Mouse (Mus musculus) heart, embryonic 16.5 days (tissue): ENCODE data around the gene Msln. TPM values are rescaled to one million over a fixed set of nuclear protein-coding genes. Genes with fewer than 3 reads are reported as not detected.

Experiments
- microRNA-seq: library from miRNA; unstranded; fragments of <30 nt; microRNA quantifications from one replicate; pipeline ENCODE4, GENCODE M21; 2017
- polyA plus RNA-seq: library from polyadenylated mRNA; unstranded; fragments of >200 nt; fragmentation: Nextera tagmentation; extraction: Ambion mirVana; gene quantifications from 2 replicates; pipeline ENCODE4 v1.2.1, GENCODE M21; 2015

The Msln gene
- polyA plus RNA-seq, 1 experiment from 2014 or later = 50.0 TPM

Small RNA genes within 50 kb of the gene (microRNA-seq; reads per million reads assigned to microRNA genes)
- gene Gm25083 (not detected), gene Mir6966 (0.79 reads per million)

Other genes with a start within 250 kb of the Msln start
- 0.54 and 0.82 TPM in 2 replicates for gene Sox8, start 183.7 kb downstream of the Msln start, polyA plus RNA-seq
- 36.9 and 39.8 TPM in 2 replicates for gene Lmf1, start 175.3 kb downstream of the Msln start, polyA plus RNA-seq
- gene Gng13, start 37.2 kb downstream of the Msln start, polyA plus RNA-seq = 0.60 and 2.2 TPM in 2 replicates
- 16.7 and 17.2 TPM in 2 replicates for gene Chtf18, start 27.0 kb downstream of the Msln start, polyA plus RNA-seq
- 12.7 and 13.7 TPM in 2 replicates for gene Rpusd1, start 26.7 kb downstream of the Msln start, polyA plus RNA-seq
- gene Mslnl, start 18.3 kb downstream of the Msln start, polyA plus RNA-seq = 0.16 TPM in 2 replicates
- gene Narfl, start 19.4 kb upstream of the Msln start, polyA plus RNA-seq = 38.3 and 39.7 TPM in 2 replicates
- 51.4 and 55.2 TPM in 2 replicates for gene Haghl, start 31.3 kb upstream of the Msln start, polyA plus RNA-seq
- gene Ccdc78, start 32.2 kb upstream of the Msln start, polyA plus RNA-seq = 0.53 and 0.80 TPM in 2 replicates
- gene Fam173a, start 38.5 kb upstream of the Msln start, polyA plus RNA-seq = 65.1 and 68.9 TPM in 2 replicates
- 0.26 and 0.54 TPM in 2 replicates for gene AC134908.4, start 41.3 kb upstream of the Msln start, polyA plus RNA-seq
- gene Metrn, start 42.8 kb upstream of the Msln start, polyA plus RNA-seq = 25.6 and 26.9 TPM in 2 replicates
- gene Fbxl16, start 54.7 kb upstream of the Msln start, polyA plus RNA-seq = 0.75 and 0.81 TPM in 2 replicates
- 18.7 and 19.8 TPM in 2 replicates for gene Wdr24, start 69.2 kb upstream of the Msln start, polyA plus RNA-seq
- 35.0 and 36.6 TPM in 2 replicates for gene Jmjd8, start 74.5 kb upstream of the Msln start, polyA plus RNA-seq
- gene Stub1, start 79.0 kb upstream of the Msln start, polyA plus RNA-seq = 292 and 304 TPM in 2 replicates
- gene Rhbdl1, start 82.9 kb upstream of the Msln start, polyA plus RNA-seq = 1.6 and 1.7 TPM in 2 replicates
- gene Gm20683, start 87.4 kb upstream of the Msln start, polyA plus RNA-seq = 2.0 and 2.5 TPM in 2 replicates
- 31.6 and 32.7 TPM in 2 replicates for gene Rhot2, start 90.5 kb upstream of the Msln start, polyA plus RNA-seq
- 13.1 and 15.0 TPM in 2 replicates for gene Wdr90, start 107.1 kb upstream of the Msln start, polyA plus RNA-seq
- 225 and 234 TPM in 2 replicates for gene Mcrip2, start 114.4 kb upstream of the Msln start, polyA plus RNA-seq
- gene Mettl26, start 120.7 kb upstream of the Msln start, polyA plus RNA-seq = 35.1 and 37.1 TPM in 2 replicates
- gene Wfikkn1, start 126.5 kb upstream of the Msln start, polyA plus RNA-seq = 0.30 and 0.41 TPM in 2 replicates
- 14.5 and 18.7 TPM in 2 replicates for gene Rab40c, start 165.3 kb upstream of the Msln start, polyA plus RNA-seq
- gene Pigq, start 190.6 kb upstream of the Msln start, polyA plus RNA-seq = 59.3 and 66.0 TPM in 2 replicates
- gene Nhlrc4, start 190.6 kb upstream of the Msln start, polyA plus RNA-seq = 0.06 and 0.11 TPM in 2 replicates
- gene A930017K11Rik, start 198.2 kb upstream of the Msln start, polyA plus RNA-seq = 0.11 TPM in 1 of 2 replicates, not detected in the other
- gene Capn15, start 231.4 kb upstream of the Msln start, polyA plus RNA-seq = 12.0 and 14.5 TPM in 2 replicates